Mouse (Mus musculus) embryonic facial prominence, embryonic 13.5 days (tissue): Measurements from ENCODE around the gene 4933415F23Rik. TPM values are rescaled to one million over a fixed set of nuclear protein-coding genes. Genes with fewer than 3 reads are reported as not detected.

Experiments
- ATAC-seq: fragments of 200-750 bp; cut with Nextera tagmentation; 2 replicates; pipeline ENCODE4 v1.8.0; 2017; ENCODE audit warnings: low read depth; ENCODE audit not compliant: insufficient number of reproducible peaks, insufficient read depth, low FRiP score, low TSS enrichment
- H3K27ac ChIP-seq: fragments of 300-500 bp; sonication (generic); 2 replicates; pipeline ENCODE4 v1.5.1; 2015; ENCODE audit warnings: moderate library complexity, mild to moderate bottlenecking, inconsistent platforms
- H3K27me3 ChIP-seq: fragments of 300-500 bp; sonication (generic); 2 replicates; pipeline ENCODE4 v1.6.1; 2015; ENCODE audit warnings: mild to moderate bottlenecking, inconsistent platforms
- H3K36me3 ChIP-seq: fragments of 300-500 bp; sonication (generic); 2 replicates; pipeline ENCODE4 v1.6.1; 2015; ENCODE audit warnings: mild to moderate bottlenecking, inconsistent platforms
- H3K4me1 ChIP-seq: fragments of 300-500 bp; sonication (generic); 2 replicates; pipeline ENCODE4 v1.6.1; 2015; ENCODE audit warnings: inconsistent platforms
- H3K4me2 ChIP-seq: fragments of 300-500 bp; sonication (generic); 2 replicates; pipeline ENCODE4 v1.6.1; 2015; ENCODE audit warnings: moderate library complexity, mild to moderate bottlenecking, inconsistent platforms
- H3K4me3 ChIP-seq: fragments of 300-500 bp; sonication (generic); 2 replicates; pipeline ENCODE4 v1.5.1; 2015; ENCODE audit warnings: mild to moderate bottlenecking, inconsistent platforms
- H3K9ac ChIP-seq: fragments of 300-500 bp; sonication (generic); 2 replicates; pipeline ENCODE4 v1.6.1; 2015; ENCODE audit warnings: mild to moderate bottlenecking, inconsistent platforms
- H3K9me3 ChIP-seq: fragments of 300-500 bp; sonication (generic); 2 replicates; pipeline ENCODE4 v1.6.1; 2016; ENCODE audit warnings: inconsistent platforms
- WGBS: fragments of 180-500 bp; shearing (Covaris S2); methylation state at CpG from one replicate; pipeline ENCODE4 v1.1.7; 2015; ENCODE audit warnings: mixed read lengths; 5-methylcytosine and 5-hydroxymethylcytosine counted together
- polyA plus RNA-seq: library from polyadenylated mRNA; unstranded; fragments of >200 nt; fragmentation: Nextera tagmentation; extraction: Ambion mirVana; gene quantifications from 2 replicates; pipeline ENCODE4 v1.2.1, GENCODE M21; 2015

Gene 4933415F23Rik
- polyA plus RNA-seq, 1 experiment from 2014 or later, result not detected

GRCm38 (mm10) chr1:23097996-23098395 is 4.1 kb downstream of the 4933415F23Rik start:
- no peaks in the 10 kb centered on the region for H3K36me3 ChIP-seq
- no peak overlapping the region for H3K4me2 ChIP-seq
- H3K9me3 ChIP-seq, result no peaks in the 10 kb centered on the region
- H3K9ac ChIP-seq, result no peak overlapping the region
- no peak overlapping the region for H3K4me3 ChIP-seq
- H3K27me3 ChIP-seq, result no peaks in the 10 kb centered on the region
- 81% methylated on average over 4 of the region's 4 CpGs for WGBS
- no peaks in the 10 kb centered on the region for H3K4me1 ChIP-seq
- ATAC-seq, result no peak
- no peak overlapping the region for H3K27ac ChIP-seq

- H3K9me3 ChIP-seq, result no peaks in the 10 kb centered on the region
- WGBS, result 86% methylated on average over 5 of the region's 5 CpGs
These were observed 34.3 kb downstream of the 4933415F23Rik start for GRCm38 (mm10) chr1:23067715-23068114.

GRCm38 (mm10) chr1:23064717-23065475 is 37.2 kb downstream of the 4933415F23Rik start:
- Histone ChIP-seq H3K4me3 (no peak overlapping the region), H3K4me2 (no peak overlapping the region), H3K9ac (no peak overlapping the region), H3K4me1 (no peaks in the 10 kb centered on the region), H3K36me3 (no peaks in the 10 kb centered on the region), H3K27me3 (no peaks in the 10 kb centered on the region; the same call in 1 of the 2 replicates), H3K27ac (no peak overlapping the region), H3K9me3 (no peaks in the 10 kb centered on the region)
- no peak for ATAC-seq
- 48% methylated on average over 4 of the region's 4 CpGs for WGBS

More at GRCm38 (mm10) chr1:23067715-23068114, 34.3 kb downstream of the 4933415F23Rik start:
- no peak overlapping the region for H3K4me3 ChIP-seq
- H3K4me1 ChIP-seq, result no peaks in the 10 kb centered on the region
- no peak overlapping the region for H3K27ac ChIP-seq
- no peaks in the 10 kb centered on the region for H3K27me3 ChIP-seq
- H3K36me3 ChIP-seq, result no peaks in the 10 kb centered on the region
- H3K9ac ChIP-seq, result no peak overlapping the region
- no peak overlapping the region for H3K4me2 ChIP-seq
- no peak for ATAC-seq

GRCm38 (mm10) chr1:23063946-23064345 is 38.1 kb downstream of the 4933415F23Rik start:
- Histone ChIP-seq H3K27ac (no peak overlapping the region), H3K36me3 (no peaks in the 10 kb centered on the region), H3K9me3 (no peaks in the 10 kb centered on the region), H3K4me2 (no peak overlapping the region), H3K4me3 (no peak overlapping the region), H3K4me1 (no peaks in the 10 kb centered on the region), H3K27me3 (no peaks in the 10 kb centered on the region; the same call in 1 of the 2 replicates), H3K9ac (no peak overlapping the region)
- no peak for ATAC-seq
- 65% methylated on average over 2 of the region's 2 CpGs for WGBS

- 0 out of 2 replicates have a peak overlapping the region, but pooled peaks have one; percentile 14 for H3K4me2 ChIP-seq
- peak; percentile 64; the same call in 1 of the 2 replicates for ATAC-seq
- no peak overlapping the region for H3K4me3 ChIP-seq
- 23% methylated on average over 14 of the region's 14 CpGs for WGBS
- H3K9ac ChIP-seq, result no peak overlapping the region
- H3K9me3 ChIP-seq, result no peaks in the 10 kb centered on the region
- H3K4me1 ChIP-seq, result no peaks in the 10 kb centered on the region
- H3K27me3 ChIP-seq, result no peaks in the 10 kb centered on the region; the same call in 1 of the 2 replicates
- H3K36me3 ChIP-seq, result no peaks in the 10 kb centered on the region
- no peak overlapping the region for H3K27ac ChIP-seq
These were observed 40.3 kb downstream of the 4933415F23Rik start for GRCm38 (mm10) chr1:23061614-23062373.

GRCm38 (mm10) chr1:23060056-23060455 is 42.0 kb downstream of the 4933415F23Rik start:
- H3K4me2 ChIP-seq, result no peak overlapping the region
- 90% methylated on average over 9 of the region's 9 CpGs for WGBS
- H3K9me3 ChIP-seq, result no peaks in the 10 kb centered on the region
- H3K4me3 ChIP-seq, result no peak overlapping the region
- no peak overlapping the region for H3K27ac ChIP-seq
- no peaks in the 10 kb centered on the region; the same call in 1 of the 2 replicates for H3K27me3 ChIP-seq
- ATAC-seq, result no peak
- no peaks in the 10 kb centered on the region for H3K36me3 ChIP-seq
- H3K9ac ChIP-seq, result no peak overlapping the region
- no peaks in the 10 kb centered on the region for H3K4me1 ChIP-seq
